Mouse (Mus musculus): Measurements from ENCODE around the gene Smcp. TPM values are rescaled to one million over a fixed set of nuclear protein-coding genes. Genes with fewer than 3 reads are reported as not detected.
A peak's percentile ranks its signal among the peaks of the same experiment; 100 is the strongest.

Smcp gene
- polyA plus RNA-seq, 1 experiment, result 3.5 TPM

- TF ChIP-seq POLR2A (IDR thresholded peaks at IDR 0.05; ENCODE audit: low read depth, low read length) (no peak), CTCF (conservative IDR thresholded peaks at IDR 0.05; ENCODE audit: insufficient read depth, insufficient read length, low read depth, low read length) (no peak)
- no peak overlapping the region for H3K4me3 ChIP-seq (ENCODE audit: insufficient read depth, low read depth, low read length)
- no peak overlapping the region for H3K27ac ChIP-seq (ENCODE audit: insufficient read depth, low read depth, low read length)
- H3K36me3 ChIP-seq (ENCODE audit: control insufficient read depth, insufficient read depth, low read length), result no peaks in the 10 kb centered on the region
- WGBS, result 87% methylated on average over 4 of the region's 4 CpGs
- H3K4me1 ChIP-seq (ENCODE audit: control insufficient read depth, insufficient read depth, low read length), result no peaks in the 10 kb centered on the region
- no peak for DNase-seq
- H3K27me3 ChIP-seq (replicated peaks; ENCODE audit: control insufficient read depth, insufficient read depth, low read length), result no peaks in the 10 kb centered on the region
Measured at GRCm38 (mm10) chr3:92578652-92579413, 10.0 kb downstream of the Smcp start.

- WGBS, result 71% methylated on average over 1 of the region's 1 CpGs
- DNase-seq, result no peak
- TF ChIP-seq CTCF (conservative IDR thresholded peaks at IDR 0.05; ENCODE audit: insufficient read depth, insufficient read length, low read depth, low read length) (no peak), POLR2A (IDR thresholded peaks at IDR 0.05; ENCODE audit: low read depth, low read length) (no peak)
- H3K4me3 ChIP-seq (ENCODE audit: insufficient read depth, low read depth, low read length), result no peak within 1 kb of the TSS
- H3K4me1 ChIP-seq (ENCODE audit: control insufficient read depth, insufficient read depth, low read length), result no peaks in the 10 kb centered on the region
- no peaks in the 10 kb centered on the region for H3K27me3 ChIP-seq (replicated peaks; ENCODE audit: control insufficient read depth, insufficient read depth, low read length)
- H3K36me3 ChIP-seq (ENCODE audit: control insufficient read depth, insufficient read depth, low read length), result no peaks in the 10 kb centered on the region
- H3K27ac ChIP-seq (ENCODE audit: insufficient read depth, low read depth, low read length), result no peak within 1 kb of the TSS
Measured at GRCm38 (mm10) chr3:92573449-92574041, 15.3 kb downstream of the Smcp start, which contains the start of gene Ivl. TSS of gene Ivl (minus strand) at chr3:92573735.

GRCm38 (mm10) chr3:92572514-92573155, 16.2 kb downstream of the Smcp start:
- Histone ChIP-seq H3K36me3 (ENCODE audit: control insufficient read depth, insufficient read depth, low read length) (no peaks in the 10 kb centered on the region), H3K27me3 (replicated peaks; ENCODE audit: control insufficient read depth, insufficient read depth, low read length) (no peaks in the 10 kb centered on the region), H3K4me1 (ENCODE audit: control insufficient read depth, insufficient read depth, low read length) (no peaks in the 10 kb centered on the region), H3K27ac (ENCODE audit: insufficient read depth, low read depth, low read length) (no peak overlapping the region), H3K4me3 (ENCODE audit: insufficient read depth, low read depth, low read length) (no peak overlapping the region)
- DNase-seq, result no peak
- WGBS, result 39% methylated on average over 2 of the region's 2 CpGs
- TF ChIP-seq POLR2A (IDR thresholded peaks at IDR 0.05; ENCODE audit: low read depth, low read length) (no peak), CTCF (conservative IDR thresholded peaks at IDR 0.05; ENCODE audit: insufficient read depth, insufficient read length, low read depth, low read length) (no peak)

- TF ChIP-seq POLR2A (IDR thresholded peaks at IDR 0.05; ENCODE audit: low read depth, low read length), result no peak
- TF ChIP-seq CTCF (conservative IDR thresholded peaks at IDR 0.05; ENCODE audit: insufficient read depth, insufficient read length, low read depth, low read length), result no peak
Measured at GRCm38 (mm10) chr3:92568752-92569151, 20.0 kb downstream of the Smcp start.

GRCm38 (mm10) chr3:92565418-92565817, 23.4 kb downstream of the Smcp start:
- H3K27ac ChIP-seq (ENCODE audit: insufficient read depth, low read depth, low read length), result no peak overlapping the region
- no peak overlapping the region for H3K4me3 ChIP-seq (ENCODE audit: insufficient read depth, low read depth, low read length)
- H3K36me3 ChIP-seq (ENCODE audit: control insufficient read depth, insufficient read depth, low read length), result no peaks in the 10 kb centered on the region
- peak; percentile 29 for DNase-seq
- no peaks in the 10 kb centered on the region for H3K4me1 ChIP-seq (ENCODE audit: control insufficient read depth, insufficient read depth, low read length)
- H3K27me3 ChIP-seq (replicated peaks; ENCODE audit: control insufficient read depth, insufficient read depth, low read length), result no peaks in the 10 kb centered on the region
- TF ChIP-seq POLR2A (IDR thresholded peaks at IDR 0.05; ENCODE audit: low read depth, low read length) (no peak), CTCF (conservative IDR thresholded peaks at IDR 0.05; ENCODE audit: insufficient read depth, insufficient read length, low read depth, low read length) (0 out of 2 replicates have a peak, but pooled peaks have one; percentile 12)

More at GRCm38 (mm10) chr3:92568752-92569151, 20.0 kb downstream of the Smcp start:
- Histone ChIP-seq H3K4me3 (ENCODE audit: insufficient read depth, low read depth, low read length) (no peak overlapping the region), H3K27me3 (replicated peaks; ENCODE audit: control insufficient read depth, insufficient read depth, low read length) (no peaks in the 10 kb centered on the region), H3K36me3 (ENCODE audit: control insufficient read depth, insufficient read depth, low read length) (no peaks in the 10 kb centered on the region), H3K27ac (ENCODE audit: insufficient read depth, low read depth, low read length) (no peak overlapping the region), H3K4me1 (ENCODE audit: control insufficient read depth, insufficient read depth, low read length) (no peaks in the 10 kb centered on the region)
- WGBS, result 76% methylated on average over 2 of the region's 2 CpGs
- no peak for DNase-seq

GRCm38 (mm10) chr3:92534411-92534810, 54.4 kb downstream of the Smcp start, which contains the start of gene 2310046K23Rik:
TSS of gene 2310046K23Rik (minus strand) at chr3:92534511.
- Histone ChIP-seq H3K4me3 (ENCODE audit: insufficient read depth, low read depth, low read length) (no peak within 1 kb of the TSS), H3K27ac (ENCODE audit: insufficient read depth, low read depth, low read length) (no peak within 1 kb of the TSS), H3K27me3 (replicated peaks; ENCODE audit: control insufficient read depth, insufficient read depth, low read length) (no peaks in the 10 kb centered on the region), H3K4me1 (ENCODE audit: control insufficient read depth, insufficient read depth, low read length) (no peaks in the 10 kb centered on the region), H3K36me3 (ENCODE audit: control insufficient read depth, insufficient read depth, low read length) (no peaks in the 10 kb centered on the region)
- whole genome bisulfite sequencing, result 81% methylated on average over 3 of the region's 3 CpGs
- no peak for TF ChIP-seq CTCF (conservative IDR thresholded peaks at IDR 0.05; ENCODE audit: insufficient read depth, insufficient read length, low read depth, low read length)
- TF ChIP-seq POLR2A (IDR thresholded peaks at IDR 0.05; ENCODE audit: low read depth, low read length), result no peak
- no peak for DNase-seq

Other genes starting within 250 kb of the Smcp start
- not detected in 2 replicates for gene Sprr2d, start 249.9 kb downstream of the Smcp start, polyA plus RNA-seq (2012; rRNA removed)
- not detected in 2 replicates for gene Sprr2e, start 236.9 kb downstream of the Smcp start, polyA plus RNA-seq (2012; rRNA removed)
- gene Sprr2f, start 223.8 kb downstream of the Smcp start, polyA plus RNA-seq (2012; rRNA removed), result 0.25 and 0.54 TPM in 2 replicates
- gene Sprr2h, start 203.3 kb downstream of the Smcp start, polyA plus RNA-seq (2012; rRNA removed), result not detected in 2 replicates
- gene Sprr2i, start 181.0 kb downstream of the Smcp start, polyA plus RNA-seq (2012; rRNA removed), result not detected in 2 replicates
- gene Sprr2j-ps, start 170.9 kb downstream of the Smcp start, polyA plus RNA-seq (2012; rRNA removed), result not detected in 2 replicates
- gene Gm9774, start 159.6 kb downstream of the Smcp start, polyA plus RNA-seq (2012; rRNA removed), result 4.2 and 7.0 TPM in 2 replicates
- not detected in 2 replicates for gene Sprr2k, start 156.4 kb downstream of the Smcp start, polyA plus RNA-seq (2012; rRNA removed)
- not detected in 2 replicates for gene Sprr1b, start 150.2 kb downstream of the Smcp start, polyA plus RNA-seq (2012; rRNA removed)
- not detected in 2 replicates for gene Sprr3, start 130.3 kb downstream of the Smcp start, polyA plus RNA-seq (2012; rRNA removed)
- 32.6 and 48.8 TPM in 2 replicates for gene Sprr1a, start 103.1 kb downstream of the Smcp start, polyA plus RNA-seq (2012; rRNA removed)
- gene Sprr4, start 88.5 kb downstream of the Smcp start, polyA plus RNA-seq (2012; rRNA removed), result not detected in 2 replicates
- not detected in 2 replicates for gene 2310046K23Rik, start 54.5 kb downstream of the Smcp start, polyA plus RNA-seq (2012; rRNA removed)
- 0.08 and 0.14 TPM in 2 replicates for gene Ivl, start 15.3 kb downstream of the Smcp start, polyA plus RNA-seq (2012; rRNA removed)
- gene 2210017I01Rik, start 18.5 kb upstream of the Smcp start, polyA plus RNA-seq (2012; rRNA removed), result not detected in 2 replicates
- not detected in 2 replicates for gene Lce6a, start 32.7 kb upstream of the Smcp start, polyA plus RNA-seq (2012; rRNA removed)
- gene Lce1a1, start 59.3 kb upstream of the Smcp start, polyA plus RNA-seq (2012; rRNA removed), result not detected in 2 replicates
- gene Lce1b, start 67.9 kb upstream of the Smcp start, polyA plus RNA-seq (2012; rRNA removed), result not detected in 2 replicates
- gene Lce1a2, start 81.3 kb upstream of the Smcp start, polyA plus RNA-seq (2012; rRNA removed), result not detected in 2 replicates
- not detected in 2 replicates for gene Lce1c, start 90.2 kb upstream of the Smcp start, polyA plus RNA-seq (2012; rRNA removed)
- gene Lce1d, start 98.2 kb upstream of the Smcp start, polyA plus RNA-seq (2012; rRNA removed), result not detected in 2 replicates
- gene Lce1e, start 120.1 kb upstream of the Smcp start, polyA plus RNA-seq (2012; rRNA removed), result not detected in 2 replicates
- gene Lce1f, start 131.4 kb upstream of the Smcp start, polyA plus RNA-seq (2012; rRNA removed), result not detected in 2 replicates
- gene Gm38119, start 150.1 kb upstream of the Smcp start, polyA plus RNA-seq (2012; rRNA removed), result not detected in 2 replicates
- gene Lce1g, start 163.3 kb upstream of the Smcp start, polyA plus RNA-seq (2012; rRNA removed), result not detected in 2 replicates
- not detected in 2 replicates for gene Lce1h, start 176.1 kb upstream of the Smcp start, polyA plus RNA-seq (2012; rRNA removed)
- gene Lce1i, start 189.9 kb upstream of the Smcp start, polyA plus RNA-seq (2012; rRNA removed), result not detected in 2 replicates
- not detected in 2 replicates for gene Lce1j, start 201.5 kb upstream of the Smcp start, polyA plus RNA-seq (2012; rRNA removed)
- gene Lce1k, start 218.9 kb upstream of the Smcp start, polyA plus RNA-seq (2012; rRNA removed), result not detected in 2 replicates
- not detected in 2 replicates for gene Kprp, start 238.2 kb upstream of the Smcp start, polyA plus RNA-seq (2012; rRNA removed)